Mouse (Mus musculus): ENCODE results near the gene Cdcp1. TPM values are rescaled to one million over a fixed set of nuclear protein-coding genes. Genes with fewer than 3 reads are reported as not detected.

Gene Cdcp1
- polyA plus RNA-seq, 1 experiment from 2014 or later: 0.05 TPM

GRCm38 (mm10) chr9:123152026-123152425, 63.8 kb downstream of the Cdcp1 start:
- H3K9ac ChIP-seq (ENCODE audit: low read length): no peak overlapping the region
- no peak overlapping the region for H3K4me2 ChIP-seq (ENCODE audit: low read length)
- no peak for DNase-seq (ENCODE audit: low spot score)
- no peaks in the 10 kb centered on the region for H3K4me1 ChIP-seq (ENCODE audit: control insufficient read depth, insufficient read depth, low read length)
- no peaks in the 10 kb centered on the region for H3K27me3 ChIP-seq (replicated peaks; ENCODE audit: control insufficient read depth, insufficient read depth, low read length)
- no peaks in the 10 kb centered on the region for H3K9me3 ChIP-seq (replicated peaks; ENCODE audit: control insufficient read depth, low read length)
- ATAC-seq: no peak
- H3K4me3 ChIP-seq (ENCODE audit: low read depth, low read length): no peak overlapping the region
- H3K27ac ChIP-seq (ENCODE audit: low read depth, low read length): no peak overlapping the region
- WGBS: 84% methylated on average over 3 of the region's 3 CpGs
- H3K36me3 ChIP-seq (ENCODE audit: control insufficient read depth, insufficient read depth, low read length): no peaks in the 10 kb centered on the region

- H3K27ac ChIP-seq (ENCODE audit: low read depth, low read length): no peak overlapping the region
- WGBS: 62% methylated on average over 1 of the region's 1 CpGs
These were observed 64.3 kb downstream of the Cdcp1 start for GRCm38 (mm10) chr9:123151561-123151960.

GRCm38 (mm10) chr9:123150241-123151020, 65.4 kb downstream of the Cdcp1 start, which contains the start of gene Clec3b:
Gene Clec3b, plus strand, starts transcription at chr9:123150946.
- 81% methylated on average over 5 of the region's 5 CpGs for WGBS
- H3K36me3 ChIP-seq (ENCODE audit: control insufficient read depth, insufficient read depth, low read length): no peaks in the 10 kb centered on the region
- no peak within 1 kb of the TSS for H3K4me3 ChIP-seq (ENCODE audit: low read depth, low read length)
- no peaks in the 10 kb centered on the region for H3K4me1 ChIP-seq (ENCODE audit: control insufficient read depth, insufficient read depth, low read length)
- no peaks in the 10 kb centered on the region for H3K9me3 ChIP-seq (replicated peaks; ENCODE audit: control insufficient read depth, low read length)
- H3K9ac ChIP-seq (ENCODE audit: low read length): no peak within 1 kb of the TSS
- H3K27ac ChIP-seq (ENCODE audit: low read depth, low read length): no peak within 1 kb of the TSS
- ATAC-seq (no peak), DNase-seq (ENCODE audit: low spot score) (no peak)
- no peak within 1 kb of the TSS for H3K4me2 ChIP-seq (ENCODE audit: low read length)
- no peaks in the 10 kb centered on the region for H3K27me3 ChIP-seq (replicated peaks; ENCODE audit: control insufficient read depth, insufficient read depth, low read length)

More at GRCm38 (mm10) chr9:123151561-123151960, 64.3 kb downstream of the Cdcp1 start:
- Histone ChIP-seq H3K9ac (ENCODE audit: low read length) (no peak overlapping the region), H3K4me1 (ENCODE audit: control insufficient read depth, insufficient read depth, low read length) (no peaks in the 10 kb centered on the region), H3K27me3 (replicated peaks; ENCODE audit: control insufficient read depth, insufficient read depth, low read length) (no peaks in the 10 kb centered on the region), H3K4me3 (ENCODE audit: low read depth, low read length) (no peak overlapping the region), H3K9me3 (replicated peaks; ENCODE audit: control insufficient read depth, low read length) (no peaks in the 10 kb centered on the region), H3K36me3 (ENCODE audit: control insufficient read depth, insufficient read depth, low read length) (no peaks in the 10 kb centered on the region), H3K4me2 (ENCODE audit: low read length) (no peak overlapping the region)
- ATAC-seq (no peak), DNase-seq (ENCODE audit: low spot score) (no peak)

GRCm38 (mm10) chr9:123148430-123148829, 67.4 kb downstream of the Cdcp1 start:
- no peak overlapping the region for H3K4me3 ChIP-seq (ENCODE audit: low read depth, low read length)
- no peak overlapping the region for H3K27ac ChIP-seq (ENCODE audit: low read depth, low read length)
- no peaks in the 10 kb centered on the region for H3K36me3 ChIP-seq (ENCODE audit: control insufficient read depth, insufficient read depth, low read length)
- 0 out of 2 replicates have a peak, but pooled peaks cover 2% of the 10 kb centered on the region for H3K9me3 ChIP-seq (replicated peaks; ENCODE audit: control insufficient read depth, low read length)
- no peak overlapping the region for H3K4me2 ChIP-seq (ENCODE audit: low read length)
- no peaks in the 10 kb centered on the region for H3K27me3 ChIP-seq (replicated peaks; ENCODE audit: control insufficient read depth, insufficient read depth, low read length)
- H3K4me1 ChIP-seq (ENCODE audit: control insufficient read depth, insufficient read depth, low read length): no peaks in the 10 kb centered on the region
- 82% methylated on average over 5 of the region's 5 CpGs for WGBS
- ATAC-seq (no peak), DNase-seq (ENCODE audit: low spot score) (no peak)
- no peak overlapping the region for H3K9ac ChIP-seq (ENCODE audit: low read length)

- 85% methylated on average over 4 of the region's 4 CpGs for WGBS
- Histone ChIP-seq H3K4me2 (ENCODE audit: low read length) (no peak overlapping the region), H3K27ac (ENCODE audit: low read depth, low read length) (no peak overlapping the region), H3K9ac (ENCODE audit: low read length) (no peak overlapping the region), H3K27me3 (replicated peaks; ENCODE audit: control insufficient read depth, insufficient read depth, low read length) (no peaks in the 10 kb centered on the region), H3K4me1 (ENCODE audit: control insufficient read depth, insufficient read depth, low read length) (no peaks in the 10 kb centered on the region), H3K36me3 (ENCODE audit: control insufficient read depth, insufficient read depth, low read length) (peaks cover 36% of the 10 kb centered on the region), H3K4me3 (ENCODE audit: low read depth, low read length) (no peak overlapping the region), H3K9me3 (replicated peaks; ENCODE audit: control insufficient read depth, low read length) (0 out of 2 replicates have a peak, but pooled peaks cover 2% of the 10 kb centered on the region)
- ATAC-seq: no peak
- no peak for DNase-seq (ENCODE audit: low spot score)
These were observed 75.8 kb downstream of the Cdcp1 start for GRCm38 (mm10) chr9:123139887-123140614.

GRCm38 (mm10) chr9:123138891-123139474, 76.9 kb downstream of the Cdcp1 start:
- Histone ChIP-seq H3K27ac (ENCODE audit: low read depth, low read length) (no peak overlapping the region), H3K4me3 (ENCODE audit: low read depth, low read length) (no peak overlapping the region), H3K4me2 (ENCODE audit: low read length) (no peak overlapping the region), H3K9me3 (replicated peaks; ENCODE audit: control insufficient read depth, low read length) (0 out of 2 replicates have a peak, but pooled peaks cover under 1% of the 10 kb centered on the region), H3K4me1 (ENCODE audit: control insufficient read depth, insufficient read depth, low read length) (no peaks in the 10 kb centered on the region), H3K9ac (ENCODE audit: low read length) (no peak overlapping the region), H3K36me3 (ENCODE audit: control insufficient read depth, insufficient read depth, low read length) (peaks cover 46% of the 10 kb centered on the region), H3K27me3 (replicated peaks; ENCODE audit: control insufficient read depth, insufficient read depth, low read length) (no peaks in the 10 kb centered on the region)
- 88% methylated on average over 5 of the region's 5 CpGs for WGBS
- peak; percentile 8 for DNase-seq (ENCODE audit: low spot score)
- no peak for ATAC-seq

GRCm38 (mm10) chr9:123136953-123137682, 78.7 kb downstream of the Cdcp1 start:
- Histone ChIP-seq H3K27ac (ENCODE audit: low read depth, low read length) (no peak overlapping the region), H3K4me1 (ENCODE audit: control insufficient read depth, insufficient read depth, low read length) (no peaks in the 10 kb centered on the region), H3K4me2 (ENCODE audit: low read length) (no peak overlapping the region), H3K9ac (ENCODE audit: low read length) (no peak overlapping the region), H3K4me3 (ENCODE audit: low read depth, low read length) (no peak overlapping the region), H3K36me3 (ENCODE audit: control insufficient read depth, insufficient read depth, low read length) (peaks cover 63% of the 10 kb centered on the region), H3K27me3 (replicated peaks; ENCODE audit: control insufficient read depth, insufficient read depth, low read length) (no peaks in the 10 kb centered on the region), H3K9me3 (replicated peaks; ENCODE audit: control insufficient read depth, low read length) (no peaks in the 10 kb centered on the region)
- DNase-seq (ENCODE audit: low spot score) (no peak), ATAC-seq (no peak)
- WGBS: 89% methylated on average over 7 of the region's 7 CpGs

GRCm38 (mm10) chr9:123132994-123133393, 82.8 kb downstream of the Cdcp1 start:
- no peaks in the 10 kb centered on the region for H3K9me3 ChIP-seq (replicated peaks; ENCODE audit: control insufficient read depth, low read length)
- H3K4me1 ChIP-seq (ENCODE audit: control insufficient read depth, insufficient read depth, low read length): no peaks in the 10 kb centered on the region
- H3K4me2 ChIP-seq (ENCODE audit: low read length): no peak overlapping the region
- H3K4me3 ChIP-seq (ENCODE audit: low read depth, low read length): no peak overlapping the region
- peaks cover 94% of the 10 kb centered on the region for H3K36me3 ChIP-seq (ENCODE audit: control insufficient read depth, insufficient read depth, low read length)
- H3K27ac ChIP-seq (ENCODE audit: low read depth, low read length): no peak overlapping the region
- ATAC-seq: no peak
- no peaks in the 10 kb centered on the region for H3K27me3 ChIP-seq (replicated peaks; ENCODE audit: control insufficient read depth, insufficient read depth, low read length)
- no peak overlapping the region for H3K9ac ChIP-seq (ENCODE audit: low read length)
- 92% methylated on average over 3 of the region's 3 CpGs for WGBS
- no peak for DNase-seq (ENCODE audit: low spot score)
